ENCODE assay signal across 11 mouse cellular contexts in the genomic region with DNA sequence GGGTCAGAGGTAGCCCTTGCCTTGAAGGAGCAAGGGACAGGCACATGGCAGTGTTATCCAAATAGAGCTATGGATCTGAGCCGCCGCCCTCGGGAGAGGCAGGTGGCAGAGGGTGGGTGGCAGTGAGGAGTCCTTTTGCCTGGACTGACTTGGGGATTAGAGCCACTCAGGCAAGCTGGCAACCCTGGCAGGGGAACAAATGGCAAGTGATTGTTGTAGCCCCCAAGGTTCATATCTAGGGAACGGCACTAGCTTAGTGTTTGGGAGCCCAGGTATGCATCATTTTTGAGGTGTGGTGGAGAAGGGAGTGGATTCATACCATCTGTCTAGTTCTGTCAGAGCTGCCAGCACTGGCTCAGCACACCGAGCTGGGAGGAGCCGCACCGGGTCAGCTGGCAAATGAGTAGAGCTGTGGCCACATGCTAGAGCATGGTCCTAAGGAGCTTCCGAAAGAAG. TPM values are rescaled to one million over a fixed set of nuclear protein-coding genes. Genes with fewer than 3 reads are reported as not detected.
DNase-seq lines count a peak whose midpoint lies in the region; TF ChIP-seq lines count a peak whose summit lies in the region.
"Had no signal": no experiment of that assay in that cellular context is flagged by ENCODE, and none has a peak within 500 bp of the region (broad histone marks: within the 10 kb centered on the region; RNA-seq: fewer than 3 reads in every experiment).

No protein-coding gene starts in this region.

- DNase-seq in gastrocnemius, adult 2 months: peak; percentile 77
- no peak for DNase-seq in gastrocnemius, postnatal 36 days
- DNase-seq in layer of hippocampus, adult 2 months (ENCODE audit: low spot score in 2 of 2): no peak
- no peak for DNase-seq in layer of hippocampus, adult 9-10 months (ENCODE audit: low spot score)
- DNase-seq in cerebellum, adult 18-20 months: peak; percentile 80 to 87
- DNase-seq in right cerebral cortex, postnatal 36 days (ENCODE audit: low spot score in 2 of 2): no peak
- DNase-seq in layer of hippocampus, adult 9-11 months: no peak
- DNase-seq: lung, adult 2 months had no signal

- no peak for TF ChIP-seq CTCF in gastrocnemius, adult 2 months (IDR thresholded peaks at IDR 0.05)
- no peak for TF ChIP-seq CTCF in layer of hippocampus, adult 2 months (conservative IDR thresholded peaks at IDR 0.05)

- H3K4me3 ChIP-seq in gastrocnemius, adult 2 months: peak overlapping the region; percentile 40
- no peak overlapping the region for H3K4me3 ChIP-seq in layer of hippocampus, adult 2 months
- H3K4me3 ChIP-seq in macrophage (ENCODE audit: inconsistent target): no peak overlapping the region
- H3K4me3 ChIP-seq: limb, embryonic 13.5 days; midbrain, embryonic 10.5 days had no signal

- intact Hi-C loops in gastrocnemius, adult 2 months (cut with DNase I): no loop called here
- intact Hi-C loops in gastrocnemius, postnatal 36 days (cut with DNase I): no loop called here

- H3K27ac ChIP-seq in gastrocnemius, adult 2 months: peak overlapping the region; percentile 76
- H3K27ac ChIP-seq in layer of hippocampus, adult 2 months: peak overlapping the region; percentile 55
- peak overlapping the region; percentile 96 for H3K27ac ChIP-seq in macrophage
- H3K27ac ChIP-seq: limb, embryonic 13.5 days; midbrain, embryonic 10.5 days had no signal

- 41% methylated on average over 8 of the region's 8 CpGs for WGBS in macrophage (ENCODE audit: missing documents)

- no peaks in the 10 kb centered on the region for H3K79me2 ChIP-seq in macrophage (ENCODE audit: inconsistent target)

- H3K36me3 ChIP-seq in macrophage (ENCODE audit: inconsistent target): no peaks in the 10 kb centered on the region; the same call in 1 of the 2 replicates
- H3K36me3 ChIP-seq: limb, embryonic 13.5 days; midbrain, embryonic 10.5 days had no signal

RNA-seq across cellular contexts. Expression of a gene that starts 59.8 kb away (rescaled TPM):
- total RNA-seq in gastrocnemius, adult 2 months (2021): 10 to 100 TPM; 26.3 to 36.9 TPM
- total RNA-seq in gastrocnemius, postnatal 36 days (2021): 10 to 100 TPM; 27.2 to 47.5 TPM
- total RNA-seq in layer of hippocampus, adult 2 months (2021): 10 to 100 TPM; 54.1 to 62.2 TPM
- total RNA-seq in macrophage (2018; cell fraction: chromatin; rRNA removed): 10 to 100 TPM in 23 of 26 experiments, 1 to 10 TPM in 3; 7.5 to 79.6 (median 43.2) TPM
- 10 to 100 TPM in 6 of 26 experiments, 1 to 10 TPM in 20; 3.9 to 11.1 (median 8.9) TPM for total RNA-seq in macrophage (2018; cell fraction: cytosol; rRNA removed)
- total RNA-seq in macrophage (2018; cell fraction: nucleus; rRNA removed): 10 to 100 TPM in 20 of 26 experiments, 1 to 10 TPM in 6; 6.4 to 47.9 (median 19.5) TPM
- polyA plus RNA-seq in macrophage (2018): 6.0 to 14.0 TPM (median 7.9 TPM) in 3 replicates

Comparison
In these comparisons a context has a peak if more than half of its experiments do, and no peak if none do; other contexts are left out.
1. DNase-seq: peak in gastrocnemius, adult 2 months (single experiment) and cerebellum, adult 18-20 months (2 of 2); none in gastrocnemius, postnatal 36 days (0 of 2), layer of hippocampus, adult 2 months (0 of 2), layer of hippocampus, adult 9-10 months (single experiment), right cerebral cortex, postnatal 36 days (0 of 2) and layer of hippocampus, adult 9-11 months (single experiment).
2. Peak in every context shown above with its lines, with median percentiles within 50 percentile points of each other: H3K27ac ChIP-seq.